Mouse (Mus musculus) cerebellum, adult 2 months (tissue): ENCODE results near the gene Tnks2. TPM values are rescaled to one million over a fixed set of nuclear protein-coding genes. Genes with fewer than 3 reads are reported as not detected.

Experiments
- DNase-seq, 2 experiments: peaks; one replicate each; pipeline ENCODE4 v3.0.0; 2021
- H3K27ac ChIP-seq: fragments of 200-500 bp; 2 replicates; pipeline ENCODE4 v1.5.1; 2012; ENCODE audit warnings: low read length, control low read depth, inconsistent platforms; ENCODE audit not compliant: insufficient read depth
- H3K27me3 ChIP-seq: fragments of 200-500 bp; 2 replicates; pipeline ENCODE4 v1.6.1; 2012; ENCODE audit warnings: inconsistent platforms, mild to moderate bottlenecking, low read length, moderate library complexity; ENCODE audit not compliant: control insufficient read depth, insufficient read depth
- H3K4me1 ChIP-seq: fragments of 200-500 bp; 2 replicates; pipeline ENCODE4 v1.6.1; 2011; ENCODE audit warnings: low read length; ENCODE audit not compliant: control insufficient read depth, insufficient read depth
- H3K4me3 ChIP-seq: fragments of 200-500 bp; replicated peaks from 2 replicates; pipeline ENCODE3; 2011; ENCODE audit warnings: mild to moderate bottlenecking, low read depth, low read length, control low read depth; ENCODE audit not compliant: insufficient read depth
- CTCF ChIP-seq: fragments of 200-500 bp; IDR thresholded peaks from 2 replicates; pipeline ENCODE4 v1.5.1; 2011; ENCODE audit warnings: low read depth, mild to moderate bottlenecking, control low read depth, low read length, moderate library complexity, borderline replicate concordance; ENCODE audit not compliant: insufficient read depth
- POLR2A ChIP-seq: fragments of 200-500 bp; IDR thresholded peaks from 2 replicates; pipeline ENCODE4 v1.6.1; 2011; ENCODE audit warnings: low read length, control low read depth, borderline replicate concordance; ENCODE audit not compliant: insufficient read depth
- WGBS: fragments of 180-500 bp; shearing (Covaris S2); methylation state at CpG from one replicate; pipeline ENCODE4 v1.1.7; 2018; 5-methylcytosine and 5-hydroxymethylcytosine counted together
- polyA plus RNA-seq: library from polyadenylated mRNA; depleted of rRNA; stranded (reverse); fragments of >200 nt; gene quantifications from 2 replicates; pipeline ENCODE4 v1.2.3, GENCODE M21; 2012; rRNA removed

Gene Tnks2
- 52.8 and 56.7 TPM in 2 replicates for polyA plus RNA-seq

- WGBS = under 1% methylated on average over 72 of the region's 73 CpGs
- Histone ChIP-seq H3K27me3 (no peaks in the 10 kb centered on the region), H3K4me1 (peaks cover 8% of the 10 kb centered on the region; the same call in 1 of the 2 replicates), H3K27ac (peak within 1 kb of the TSS; percentile 80), H3K4me3 (peak within 1 kb of the TSS; percentile 63)
- DNase-seq = peak; percentile 97
- no peak for TF ChIP-seq CTCF
- peak; percentile 79 for TF ChIP-seq POLR2A
Observed at GRCm38 (mm10) chr19:36833788-36834531, at the start of gene Tnks2. Tnks2 (plus strand) TSS chr19:36834232.

GRCm38 (mm10) chr19:36789873-36790733, 43.9 kb upstream of the Tnks2 start:
- Histone ChIP-seq H3K27ac (no peak overlapping the region), H3K4me1 (peaks cover 2% of the 10 kb centered on the region; the same call in 1 of the 2 replicates), H3K4me3 (no peak overlapping the region), H3K27me3 (no peaks in the 10 kb centered on the region)
- 13% methylated on average over 17 of the region's 17 CpGs for WGBS
- TF ChIP-seq CTCF (no peak), POLR2A (no peak)
- peak; percentile 23 to 28 for DNase-seq

DNA sequence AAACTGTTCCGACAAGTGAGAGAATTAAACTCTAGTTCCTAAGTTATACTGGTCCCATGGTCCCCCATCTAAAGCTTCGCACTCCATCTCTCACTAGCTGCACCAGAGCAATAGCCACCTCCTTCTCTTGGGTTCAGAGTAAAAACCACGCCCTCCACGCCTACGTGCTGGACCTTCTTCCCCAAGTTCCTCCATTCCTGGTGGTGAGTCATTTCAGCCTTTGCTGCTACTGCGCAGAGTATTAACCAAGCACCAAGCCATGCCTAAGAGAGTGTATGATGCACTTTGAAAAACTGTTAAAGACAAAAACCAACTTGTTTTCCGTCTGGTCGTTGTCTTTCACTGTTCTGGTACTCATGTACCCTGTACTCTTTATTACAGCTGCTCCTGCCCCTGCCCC, 41.4 kb upstream of the Tnks2 start:
- WGBS = 96% methylated on average over 8 of the region's 8 CpGs
- TF ChIP-seq CTCF (no peak), POLR2A (no peak)
- DNase-seq = no peak
- H3K27me3 ChIP-seq = no peaks in the 10 kb centered on the region
- peaks cover 2% of the 10 kb centered on the region; the same call in 1 of the 2 replicates for H3K4me1 ChIP-seq
- no peak overlapping the region for H3K27ac ChIP-seq
- H3K4me3 ChIP-seq = no peak overlapping the region

- WGBS = 91% methylated on average over 1 of the region's 1 CpGs
- Histone ChIP-seq H3K4me3 (no peak overlapping the region), H3K27ac (no peak overlapping the region), H3K4me1 (peaks cover 2% of the 10 kb centered on the region; the same call in 1 of the 2 replicates), H3K27me3 (no peaks in the 10 kb centered on the region)
- no peak for TF ChIP-seq POLR2A
- no peak for TF ChIP-seq CTCF
- no peak for DNase-seq
Observed at GRCm38 (mm10) chr19:36793450-36793849, 40.6 kb upstream of the Tnks2 start.

GRCm38 (mm10) chr19:36794008-36794407, 40.0 kb upstream of the Tnks2 start:
- Histone ChIP-seq H3K4me1 (peaks cover 2% of the 10 kb centered on the region; the same call in 1 of the 2 replicates), H3K27me3 (no peaks in the 10 kb centered on the region)
- WGBS = 95% methylated on average over 4 of the region's 4 CpGs

GRCm38 (mm10) chr19:36795277-36795676, 38.8 kb upstream of the Tnks2 start:
- H3K4me3 ChIP-seq = no peak overlapping the region
- 65% methylated on average over 3 of the region's 3 CpGs for WGBS
- H3K27ac ChIP-seq = no peak overlapping the region
- H3K4me1 ChIP-seq = peaks cover 1% of the 10 kb centered on the region; the same call in 1 of the 2 replicates
- no peaks in the 10 kb centered on the region for H3K27me3 ChIP-seq
- no peak for TF ChIP-seq POLR2A
- no peak for TF ChIP-seq CTCF
- DNase-seq = no peak

More at GRCm38 (mm10) chr19:36794008-36794407, 40.0 kb upstream of the Tnks2 start:
- TF ChIP-seq POLR2A (no peak), CTCF (no peak)
- Histone ChIP-seq H3K4me3 (no peak overlapping the region), H3K27ac (no peak overlapping the region)
- no peak for DNase-seq

GRCm38 (mm10) chr19:36796931-36797330, 37.1 kb upstream of the Tnks2 start:
- WGBS = 74% methylated on average over 9 of the region's 9 CpGs
- no peak overlapping the region for H3K4me3 ChIP-seq
- TF ChIP-seq POLR2A (no peak), CTCF (no peak)
- H3K4me1 ChIP-seq = no peaks in the 10 kb centered on the region
- H3K27ac ChIP-seq = no peak overlapping the region
- no peak for DNase-seq
- no peaks in the 10 kb centered on the region for H3K27me3 ChIP-seq

- DNase-seq = no peak
- H3K27ac ChIP-seq = no peak overlapping the region
- TF ChIP-seq POLR2A (no peak), CTCF (no peak)
- no peaks in the 10 kb centered on the region for H3K4me1 ChIP-seq
- H3K27me3 ChIP-seq = no peaks in the 10 kb centered on the region
- 91% methylated on average over 7 of the region's 7 CpGs for WGBS
- no peak overlapping the region for H3K4me3 ChIP-seq
Observed at GRCm38 (mm10) chr19:36800288-36800687, 33.7 kb upstream of the Tnks2 start.
